Mouse (Mus musculus) telencephalon, adult 2 months (tissue): ENCODE results near the gene Dcaf5.
A peak's percentile ranks its signal among the peaks of the same experiment; 100 is the strongest.

Source experiments
- DNase-seq: peaks from one replicate; pipeline ENCODE4 v3.0.0-alpha.2; 2011; ENCODE audit warnings: low read depth, low spot score

Gene Dcaf5

GRCm38 (mm10) chr12:80407824-80408223, 28.6 kb downstream of the Dcaf5 start:
- no peak for DNase-seq

- DNase-seq, result no peak
Observed at GRCm38 (mm10) chr12:80406650-80407049, 29.8 kb downstream of the Dcaf5 start.

- DNase-seq, result no peak
Observed at GRCm38 (mm10) chr12:80404139-80404538, 32.3 kb downstream of the Dcaf5 start.

GRCm38 (mm10) chr12:80399147-80399546, 37.3 kb downstream of the Dcaf5 start:
- no peak for DNase-seq

- no peak for DNase-seq
Observed at GRCm38 (mm10) chr12:80396397-80396796, 40.0 kb downstream of the Dcaf5 start.

- DNase-seq, result peak; percentile 75
Observed at GRCm38 (mm10) chr12:80395270-80395669, 41.1 kb downstream of the Dcaf5 start.

- DNase-seq, result no peak
Observed at GRCm38 (mm10) chr12:80394045-80394444, 42.4 kb downstream of the Dcaf5 start.

- no peak for DNase-seq
Observed at GRCm38 (mm10) chr12:80389448-80389847, 47.0 kb downstream of the Dcaf5 start.

GRCm38 (mm10) chr12:80387326-80387725, 49.1 kb downstream of the Dcaf5 start:
- DNase-seq, result peak; percentile 65

GRCm38 (mm10) chr12:80385361-80385760, 51.0 kb downstream of the Dcaf5 start:
- DNase-seq, result no peak

GRCm38 (mm10) chr12:80383478-80383877, 52.9 kb downstream of the Dcaf5 start:
- DNase-seq, result no peak

- DNase-seq, result no peak
Observed at GRCm38 (mm10) chr12:80382794-80383193, 53.6 kb downstream of the Dcaf5 start.

GRCm38 (mm10) chr12:80379831-80380457, 56.5 kb downstream of the Dcaf5 start:
- DNase-seq, result peak; percentile 78

GRCm38 (mm10) chr12:80379393-80379792, 57.0 kb downstream of the Dcaf5 start:
- no peak for DNase-seq

GRCm38 (mm10) chr12:80377604-80378003, 58.8 kb downstream of the Dcaf5 start:
- no peak for DNase-seq

- no peak for DNase-seq
Observed at GRCm38 (mm10) chr12:80375721-80376120, 60.7 kb downstream of the Dcaf5 start.

GRCm38 (mm10) chr12:80374736-80375135, 61.7 kb downstream of the Dcaf5 start:
- DNase-seq, result no peak

GRCm38 (mm10) chr12:80372946-80373345, 63.5 kb downstream of the Dcaf5 start:
- no peak for DNase-seq

- no peak for DNase-seq
Observed at GRCm38 (mm10) chr12:80367227-80367626, 69.2 kb downstream of the Dcaf5 start.

GRCm38 (mm10) chr12:80366004-80366480, 70.4 kb downstream of the Dcaf5 start:
- DNase-seq, result peak; percentile 70

GRCm38 (mm10) chr12:80365345-80365744, 71.1 kb downstream of the Dcaf5 start:
- no peak for DNase-seq

- DNase-seq, result no peak
Observed at GRCm38 (mm10) chr12:80361655-80362054, 74.7 kb downstream of the Dcaf5 start.

GRCm38 (mm10) chr12:80360321-80360720, 76.1 kb downstream of the Dcaf5 start:
- DNase-seq, result no peak

GRCm38 (mm10) chr12:80344777-80345231, 91.6 kb downstream of the Dcaf5 start:
- no peak for DNase-seq
